8 mouse cellular contexts compared by ENCODE assay signal in the genomic region with DNA sequence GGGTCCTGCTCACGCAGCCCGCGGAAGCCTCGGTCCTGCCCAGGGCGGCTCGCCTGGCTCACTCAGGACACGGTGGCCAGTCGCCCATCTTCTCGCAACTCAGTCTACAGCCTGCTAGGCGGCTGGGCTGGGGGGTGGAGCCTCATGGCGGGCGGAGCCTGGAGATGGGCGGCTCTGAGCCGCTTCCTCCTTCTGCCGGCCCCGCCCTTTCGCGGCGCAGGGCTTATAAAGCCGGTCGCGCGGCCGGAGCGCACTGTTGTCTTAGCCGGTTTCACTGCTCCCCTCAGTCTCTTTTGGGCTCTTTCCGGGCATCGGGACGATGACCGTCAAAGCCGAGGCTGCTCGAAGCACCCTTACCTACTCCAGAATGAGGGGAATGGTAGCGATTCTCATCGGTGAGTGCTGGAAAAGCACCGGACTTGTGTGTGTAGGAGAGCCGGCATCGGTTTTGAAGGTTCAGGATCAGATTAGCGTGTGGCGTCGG.
A peak's percentile ranks its signal among the peaks of the same experiment; 100 is the strongest.
DNase-seq lines count a peak whose midpoint lies in the region; ATAC-seq and TF ChIP-seq lines count a peak whose summit lies in the region.

No protein-coding gene starts in this region.

- H3K4me2 ChIP-seq in lung, embryonic 16.5 days (ENCODE audit: low read depth, low read length): peak overlapping the region; percentile 89

- peak; percentile 64 for ATAC-seq in frontal cortex, adult (ENCODE audit: low TSS enrichment)
- ATAC-seq in lung, embryonic 16.5 days (ENCODE audit: low read depth): peak; percentile 97

- peak overlapping the region; percentile 90 for H3K27ac ChIP-seq in hindbrain, embryonic 10.5 days
- H3K27ac ChIP-seq in lung, embryonic 16.5 days (ENCODE audit: low read length): peak overlapping the region; percentile 97
- peak overlapping the region; percentile 72 for H3K27ac ChIP-seq in thymus, adult 2 months (ENCODE audit: control insufficient read depth, insufficient read depth, low read length)

- peak overlapping the region; percentile 90 for H3K9ac ChIP-seq in lung, embryonic 16.5 days (ENCODE audit: low read length)

- peak; percentile 53; the same call in 1 of the 2 replicates for TF ChIP-seq CTCF in thymus, adult 2 months (IDR thresholded peaks at IDR 0.05; ENCODE audit: borderline replicate concordance, control insufficient read depth, extremely low read depth, insufficient read depth, low read length, poor library complexity)

- H3K4me1 ChIP-seq in hindbrain, embryonic 10.5 days (replicated peaks): peaks cover 24% of the 10 kb centered on the region
- H3K4me1 ChIP-seq in lung, embryonic 16.5 days (replicated peaks; ENCODE audit: control insufficient read depth, insufficient read depth, low read length): peaks cover 7% of the 10 kb centered on the region; the same call in 1 of the 2 replicates
- H3K4me1 ChIP-seq in thymus, adult 2 months (replicated peaks; ENCODE audit: control insufficient read depth, insufficient read depth, low read length): peaks cover 31% of the 10 kb centered on the region

- DNase-seq in Muller cell, postnatal 12 days (ENCODE audit: inconsistent ontology term): peak; percentile 98
- peak; percentile 96 for DNase-seq in cerebellum, adult 9-10 months
- DNase-seq in hindbrain, embryonic 10.5 days (ENCODE audit: low spot score): peak; percentile 95
- peak; percentile 97 for DNase-seq in layer of hippocampus, adult 9-11 months
- DNase-seq in ovary, adult 18-20 months (ENCODE audit: low spot score): peak; percentile 95
- DNase-seq in thymus, adult 2 months: peak; percentile 98

- peak; percentile 96 for TF ChIP-seq POLR2A in thymus, adult 2 months (IDR thresholded peaks at IDR 0.05; ENCODE audit: control insufficient read depth, extremely low read depth, insufficient read depth, low read length, poor library complexity)

- peak overlapping the region; percentile 75 for H3K4me3 ChIP-seq in hindbrain, embryonic 10.5 days
- peak overlapping the region; percentile 80 for H3K4me3 ChIP-seq in lung, embryonic 16.5 days (ENCODE audit: low read length)
- peak overlapping the region; percentile 94 for H3K4me3 ChIP-seq in thymus, adult 2 months (ENCODE audit: control insufficient read depth, insufficient read depth, low read length)

- no peaks in the 10 kb centered on the region for H3K9me3 ChIP-seq in hindbrain, embryonic 10.5 days
- H3K9me3 ChIP-seq in lung, embryonic 16.5 days (ENCODE audit: control insufficient read depth, low read length): no peaks in the 10 kb centered on the region

- no peaks in the 10 kb centered on the region for H3K36me3 ChIP-seq in hindbrain, embryonic 10.5 days
- H3K36me3 ChIP-seq in lung, embryonic 16.5 days (ENCODE audit: control insufficient read depth, insufficient read depth, low read length): no peaks in the 10 kb centered on the region
- peaks cover 32% of the 10 kb centered on the region for H3K36me3 ChIP-seq in thymus, adult 2 months (ENCODE audit: control insufficient read depth, insufficient read depth, low read length)

- under 1% methylated on average over 40 of the region's 40 CpGs for WGBS in hindbrain, embryonic 10.5 days
- under 1% methylated on average over 39 of the region's 40 CpGs for WGBS in lung, embryonic 16.5 days
- WGBS in thymus, adult 2 months: under 1% methylated on average over 40 of the region's 40 CpGs

- peaks cover 20% of the 10 kb centered on the region for H3K27me3 ChIP-seq in hindbrain, embryonic 10.5 days (ENCODE audit: insufficient read depth, poor library complexity, severe bottlenecking)
- H3K27me3 ChIP-seq in lung, embryonic 16.5 days (ENCODE audit: control insufficient read depth, insufficient read depth, low read depth, low read length): no peaks in the 10 kb centered on the region
- H3K27me3 ChIP-seq in thymus, adult 2 months (ENCODE audit: control insufficient read depth, insufficient read depth, low read length): no peaks in the 10 kb centered on the region

Comparison
In these comparisons a context has a peak if more than half of its experiments do, and no peak if none do; other contexts are left out.
1. Peak in every context shown above with its lines: DNase-seq, ATAC-seq, H3K4me3 ChIP-seq and H3K27ac ChIP-seq.